Mouse (Mus musculus): ENCODE results near the gene Gm42791. TPM values are rescaled to one million over a fixed set of nuclear protein-coding genes. Genes with fewer than 3 reads are reported as not detected.

Gm42791 gene
- polyA plus RNA-seq, 1 experiment from 2014 or later: 0.42 TPM

DNA sequence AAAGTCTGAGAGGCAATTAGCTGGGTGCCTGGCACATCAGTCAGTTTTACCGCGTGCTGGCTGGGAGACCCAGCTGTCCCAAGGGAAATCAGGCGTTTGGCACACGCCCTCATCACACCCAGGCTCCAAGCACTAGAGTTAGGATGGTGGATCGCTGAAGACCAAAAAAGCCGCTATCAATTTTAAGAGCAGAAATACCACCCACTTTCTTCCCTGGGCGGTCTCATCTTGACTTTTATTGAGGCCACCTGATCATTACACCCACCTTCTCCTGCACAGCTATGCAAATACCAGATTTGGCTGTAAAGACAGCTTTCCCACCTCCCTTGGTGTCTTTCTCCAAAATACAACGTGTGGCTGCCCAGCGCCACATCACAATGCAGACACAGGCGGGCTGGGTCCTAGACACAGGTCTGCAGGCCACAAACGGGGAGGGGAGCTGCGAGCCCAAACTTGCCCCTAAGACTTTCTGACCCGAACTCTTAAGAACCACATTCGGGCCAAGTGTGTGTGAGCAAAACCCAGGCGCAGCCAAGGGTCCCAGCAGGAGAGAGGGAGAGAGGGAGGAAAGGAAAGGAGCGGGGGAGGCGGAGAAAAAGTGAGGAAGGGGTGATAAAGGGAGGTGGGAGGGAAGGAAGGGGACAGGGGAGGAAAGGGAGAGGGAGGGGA, 19.8 kb upstream of the Gm42791 start:
- Histone ChIP-seq H3K4me3 (ENCODE audit: low read depth, low read length) (peak overlapping the region; percentile 53), H3K4me1 (ENCODE audit: insufficient read depth) (peaks cover 12% of the 10 kb centered on the region), H3K4me2 (ENCODE audit: low read depth, low read length) (peak overlapping the region; percentile 94), H3K27me3 (ENCODE audit: insufficient read depth, low read length) (no peaks in the 10 kb centered on the region), H3K9ac (replicated peaks) (no peak overlapping the region), H3K27ac (ENCODE audit: low read depth) (peak overlapping the region; percentile 52), H3K36me3 (replicated peaks; ENCODE audit: insufficient read depth, low read length) (no peaks in the 10 kb centered on the region), H3K9me3 (ENCODE audit: low read length) (peaks cover 2% of the 10 kb centered on the region; the same call in 1 of the 2 replicates)
- no peak for DNase-seq
- no peak for TF ChIP-seq CTCF (IDR thresholded peaks at IDR 0.05; ENCODE audit: low read depth)
- TF ChIP-seq EP300 (IDR thresholded peaks at IDR 0.05; ENCODE audit: low read depth): no peak
- 55% methylated on average over 17 of the region's 17 CpGs for WGBS (ENCODE audit: insufficient replicate concordance)
- ATAC-seq: no peak

DNA sequence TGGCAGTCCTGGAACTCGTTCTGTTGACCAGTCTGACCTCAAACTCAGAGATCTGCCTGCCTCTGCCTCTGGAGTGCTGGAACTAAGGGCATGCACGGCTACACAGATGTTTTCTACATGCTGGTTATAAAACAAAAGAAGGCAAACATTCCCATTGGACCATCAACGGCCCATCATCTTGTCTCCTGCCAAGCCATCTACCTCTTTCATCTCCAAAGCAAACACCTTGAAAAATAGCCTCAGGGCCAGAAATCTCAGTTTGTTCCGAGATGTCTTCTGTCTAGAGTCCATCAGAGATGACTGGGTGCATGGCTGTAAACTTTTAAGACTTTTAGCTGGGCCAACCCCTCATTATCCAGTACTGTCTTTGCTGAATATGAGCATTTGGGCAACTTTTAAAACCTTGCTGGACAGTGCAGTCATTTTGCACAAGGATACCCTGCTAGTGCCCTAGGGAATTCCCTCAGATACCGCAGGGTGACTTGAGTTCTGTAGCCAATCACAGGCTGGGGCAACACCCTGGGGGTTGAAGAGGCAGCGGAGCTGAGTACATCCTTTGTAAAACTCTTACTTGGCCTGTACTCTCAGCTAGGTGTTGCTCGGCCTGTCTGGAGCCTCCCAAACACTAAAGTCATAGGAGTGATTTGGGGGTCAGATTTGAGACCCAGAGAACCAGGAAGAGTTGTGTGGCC, 19.0 kb upstream of the Gm42791 start:
- TF ChIP-seq EP300 (IDR thresholded peaks at IDR 0.05; ENCODE audit: low read depth) (no peak), CTCF (IDR thresholded peaks at IDR 0.05; ENCODE audit: low read depth) (no peak)
- no peak overlapping the region for H3K9ac ChIP-seq (replicated peaks)
- peak overlapping the region; percentile 94; the same call in 1 of the 2 replicates for H3K4me2 ChIP-seq (ENCODE audit: low read depth, low read length)
- DNase-seq: no peak
- no peak overlapping the region for H3K4me3 ChIP-seq (ENCODE audit: low read depth, low read length)
- ATAC-seq: no peak
- 78% methylated on average over 7 of the region's 7 CpGs for WGBS (ENCODE audit: insufficient replicate concordance)
- H3K36me3 ChIP-seq (replicated peaks; ENCODE audit: insufficient read depth, low read length): no peaks in the 10 kb centered on the region
- H3K27ac ChIP-seq (ENCODE audit: low read depth): 0 out of 2 replicates have a peak overlapping the region, but pooled peaks have one; percentile 35
- peaks cover 2% of the 10 kb centered on the region; the same call in 1 of the 2 replicates for H3K9me3 ChIP-seq (ENCODE audit: low read length)
- H3K27me3 ChIP-seq (ENCODE audit: insufficient read depth, low read length): no peaks in the 10 kb centered on the region
- peaks cover 12% of the 10 kb centered on the region for H3K4me1 ChIP-seq (ENCODE audit: insufficient read depth)

DNA sequence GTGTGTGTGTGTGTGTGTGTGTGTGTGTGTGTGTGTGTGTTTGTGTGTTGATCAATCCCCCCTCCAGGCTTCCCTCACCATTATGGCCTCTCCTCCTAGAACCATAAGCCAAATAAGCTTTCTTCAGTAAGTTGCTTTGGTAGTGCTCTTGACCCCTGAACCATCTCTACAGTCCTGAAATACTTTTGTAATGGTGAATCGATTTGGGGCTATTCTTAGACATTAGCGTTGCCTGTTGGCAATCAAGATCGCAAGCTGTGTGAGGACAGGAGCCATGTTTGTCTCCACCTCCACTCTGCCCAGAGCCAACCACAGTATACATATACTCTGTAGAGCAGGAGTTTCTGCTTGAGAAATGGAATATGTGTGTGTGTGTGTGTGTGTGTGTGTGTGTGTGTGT, 14.2 kb upstream of the Gm42791 start:
- peaks cover 19% of the 10 kb centered on the region for H3K4me1 ChIP-seq (ENCODE audit: insufficient read depth)
- H3K9ac ChIP-seq (replicated peaks): no peak overlapping the region
- DNase-seq (no peak), ATAC-seq (peak; percentile 36; the same call in 1 of the 2 replicates)
- H3K4me2 ChIP-seq (ENCODE audit: low read depth, low read length): no peak overlapping the region
- H3K9me3 ChIP-seq (ENCODE audit: low read length): peaks cover 2% of the 10 kb centered on the region; the same call in 1 of the 2 replicates
- H3K27ac ChIP-seq (ENCODE audit: low read depth): peak overlapping the region; percentile 16; the same call in 1 of the 2 replicates
- H3K4me3 ChIP-seq (ENCODE audit: low read depth, low read length): no peak overlapping the region
- TF ChIP-seq CTCF (IDR thresholded peaks at IDR 0.05; ENCODE audit: low read depth) (no peak), EP300 (IDR thresholded peaks at IDR 0.05; ENCODE audit: low read depth) (no peak)
- H3K36me3 ChIP-seq (replicated peaks; ENCODE audit: insufficient read depth, low read length): no peaks in the 10 kb centered on the region
- 65% methylated on average over 3 of the region's 3 CpGs for WGBS (ENCODE audit: insufficient replicate concordance)
- no peaks in the 10 kb centered on the region for H3K27me3 ChIP-seq (ENCODE audit: insufficient read depth, low read length)

DNA sequence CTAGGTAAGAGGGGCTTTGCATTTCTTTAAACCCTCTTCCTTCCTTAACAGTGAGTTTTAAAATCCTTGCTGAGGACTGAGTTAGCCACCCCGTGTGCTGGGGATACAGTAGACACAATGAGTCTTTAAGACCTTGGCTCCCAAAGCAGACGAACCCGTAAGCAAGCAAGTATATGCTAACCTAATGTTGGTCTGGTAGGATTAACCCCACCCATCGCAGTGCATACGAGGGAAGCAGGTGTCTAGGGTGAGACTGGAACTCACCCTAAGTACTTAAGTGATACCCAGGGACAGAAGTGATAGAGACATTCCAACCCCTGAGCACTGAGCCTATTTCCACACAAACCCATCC, 12.3 kb upstream of the Gm42791 start:
- TF ChIP-seq CTCF (IDR thresholded peaks at IDR 0.05; ENCODE audit: low read depth) (no peak), EP300 (IDR thresholded peaks at IDR 0.05; ENCODE audit: low read depth) (no peak)
- 0 out of 2 replicates have a peak, but pooled peaks have one; percentile 3 for ATAC-seq
- no peaks in the 10 kb centered on the region for H3K27me3 ChIP-seq (ENCODE audit: insufficient read depth, low read length)
- peaks cover under 1% of the 10 kb centered on the region; the same call in 1 of the 2 replicates for H3K9me3 ChIP-seq (ENCODE audit: low read length)
- 45% methylated on average over 5 of the region's 5 CpGs for WGBS (ENCODE audit: insufficient replicate concordance)
- H3K9ac ChIP-seq (replicated peaks): peak overlapping the region; percentile 59
- H3K4me3 ChIP-seq (ENCODE audit: low read depth, low read length): peak overlapping the region; percentile 14; the same call in 1 of the 2 replicates
- H3K36me3 ChIP-seq (replicated peaks; ENCODE audit: insufficient read depth, low read length): no peaks in the 10 kb centered on the region
- H3K27ac ChIP-seq (ENCODE audit: low read depth): peak overlapping the region; percentile 69
- peaks cover 19% of the 10 kb centered on the region for H3K4me1 ChIP-seq (ENCODE audit: insufficient read depth)
- DNase-seq: no peak
- H3K4me2 ChIP-seq (ENCODE audit: low read depth, low read length): peak overlapping the region; percentile 61

DNA sequence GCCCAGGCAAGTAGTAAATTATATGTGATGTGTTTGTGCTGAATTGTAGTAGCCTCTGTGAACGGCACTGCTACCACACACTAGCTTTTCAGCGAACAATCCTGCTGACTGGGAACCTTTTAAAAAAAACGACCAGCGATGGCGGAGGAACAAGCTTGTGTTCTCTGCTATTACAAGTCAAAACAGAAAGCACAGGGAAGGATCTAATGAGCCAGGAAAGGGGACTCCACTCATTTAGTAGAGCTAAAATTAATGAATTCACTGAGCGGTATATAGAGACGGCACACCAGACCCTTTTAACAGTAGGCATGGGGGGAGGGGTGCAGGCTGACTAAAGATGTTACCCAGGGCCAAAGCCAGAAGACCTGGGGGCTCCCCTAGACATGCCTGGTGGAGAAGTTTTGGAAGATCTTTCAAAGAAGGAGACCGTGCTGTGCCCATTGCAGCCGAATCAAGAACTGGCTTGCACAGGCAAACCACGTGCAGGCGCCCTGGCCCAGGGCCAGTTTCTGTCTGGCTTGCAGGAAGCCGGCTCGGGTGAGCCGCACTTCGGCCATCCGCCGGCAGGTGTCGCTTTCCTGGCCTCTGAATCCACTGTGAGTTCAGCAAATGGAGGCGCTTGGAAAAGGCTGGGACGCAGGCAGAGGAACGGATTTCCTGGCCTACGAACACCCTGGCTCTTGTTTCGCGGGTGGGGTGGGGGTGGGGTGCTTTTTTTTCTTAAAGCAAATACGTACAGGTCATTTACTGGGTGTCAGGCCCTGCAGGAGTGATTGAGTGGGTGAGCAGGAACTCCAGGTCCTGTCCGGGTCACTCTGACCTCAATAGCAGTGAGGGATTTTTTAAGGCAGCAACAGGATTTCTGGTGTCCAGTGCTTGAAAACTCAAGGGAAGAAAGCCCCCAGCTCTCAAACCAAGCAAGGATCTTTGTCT, 11.7 kb upstream of the Gm42791 start:
- DNase-seq (peak; percentile 99), ATAC-seq (peak; percentile 84)
- 7% methylated on average over 26 of the region's 26 CpGs for WGBS (ENCODE audit: insufficient replicate concordance)
- H3K4me2 ChIP-seq (ENCODE audit: low read depth, low read length): peak overlapping the region; percentile 61
- peak overlapping the region; percentile 14 for H3K4me3 ChIP-seq (ENCODE audit: low read depth, low read length)
- H3K9ac ChIP-seq (replicated peaks): peak overlapping the region; percentile 59
- peaks cover 19% of the 10 kb centered on the region for H3K4me1 ChIP-seq (ENCODE audit: insufficient read depth)
- no peaks in the 10 kb centered on the region for H3K9me3 ChIP-seq (ENCODE audit: low read length)
- H3K27ac ChIP-seq (ENCODE audit: low read depth): peak overlapping the region; percentile 69
- H3K36me3 ChIP-seq (replicated peaks; ENCODE audit: insufficient read depth, low read length): no peaks in the 10 kb centered on the region
- TF ChIP-seq EP300 (IDR thresholded peaks at IDR 0.05; ENCODE audit: low read depth) (no peak), CTCF (IDR thresholded peaks at IDR 0.05; ENCODE audit: low read depth) (peak; percentile 96)
- no peaks in the 10 kb centered on the region for H3K27me3 ChIP-seq (ENCODE audit: insufficient read depth, low read length)

All from liver, postnatal 0 days (tissue).